Mouse (Mus musculus) embryo, embryonic 11.5 days (tissue): ENCODE data around the gene Selenov.

Experiments
- DNase-seq: peaks from one replicate; pipeline ENCODE4 v3.0.0-alpha.2; 2012; ENCODE audit warnings: low read depth, low spot score

Selenov gene

DNA sequence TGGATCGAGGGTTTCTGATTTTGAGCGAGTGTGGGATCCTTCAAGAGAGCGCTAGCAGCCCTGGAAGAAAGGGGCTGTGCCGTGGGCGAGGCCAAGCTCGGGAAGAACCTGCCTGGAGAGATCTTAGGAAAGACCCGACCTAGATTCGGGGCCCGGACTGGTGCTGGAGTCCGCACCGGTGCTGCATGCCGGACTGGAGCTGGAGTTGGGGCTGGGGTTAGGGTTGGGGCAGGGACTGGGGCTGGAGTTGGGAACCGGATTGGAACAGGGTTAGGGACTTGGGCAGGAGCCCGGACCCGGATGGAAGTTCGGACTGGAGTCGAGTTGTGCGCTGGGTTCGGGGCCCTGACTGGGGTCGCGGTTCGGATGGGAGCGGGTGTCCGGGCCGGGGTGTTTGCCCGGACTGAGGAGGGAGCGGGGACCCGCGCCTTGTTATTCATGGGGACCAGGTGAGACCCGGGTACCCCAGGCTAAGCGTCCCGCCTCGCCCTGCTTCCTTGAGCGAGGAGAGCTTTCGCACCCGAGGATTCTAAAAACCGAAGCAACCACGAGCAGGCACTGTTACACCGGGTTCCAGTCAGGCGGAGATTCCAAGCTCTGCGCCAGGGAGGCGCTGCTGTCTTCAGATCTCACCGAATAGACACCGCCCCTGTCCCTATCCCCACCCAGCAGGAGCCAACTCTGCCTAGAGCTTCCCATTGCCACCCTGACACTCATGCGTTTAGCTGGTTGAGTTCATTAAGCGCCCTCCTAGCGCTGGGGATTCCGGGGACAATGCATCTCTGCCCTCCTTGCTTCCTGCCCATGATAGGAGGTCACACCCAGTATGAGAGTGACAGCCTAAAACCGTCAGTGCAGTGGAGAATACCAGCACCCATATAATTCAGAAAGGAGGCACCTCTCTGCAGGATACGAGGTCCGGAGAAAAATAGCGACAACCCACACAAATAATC is at the start of gene Selenov:
Selenov (minus strand) TSS at position 549 of the 953 bp plus-strand sequence.
- no peak for DNase-seq

DNA sequence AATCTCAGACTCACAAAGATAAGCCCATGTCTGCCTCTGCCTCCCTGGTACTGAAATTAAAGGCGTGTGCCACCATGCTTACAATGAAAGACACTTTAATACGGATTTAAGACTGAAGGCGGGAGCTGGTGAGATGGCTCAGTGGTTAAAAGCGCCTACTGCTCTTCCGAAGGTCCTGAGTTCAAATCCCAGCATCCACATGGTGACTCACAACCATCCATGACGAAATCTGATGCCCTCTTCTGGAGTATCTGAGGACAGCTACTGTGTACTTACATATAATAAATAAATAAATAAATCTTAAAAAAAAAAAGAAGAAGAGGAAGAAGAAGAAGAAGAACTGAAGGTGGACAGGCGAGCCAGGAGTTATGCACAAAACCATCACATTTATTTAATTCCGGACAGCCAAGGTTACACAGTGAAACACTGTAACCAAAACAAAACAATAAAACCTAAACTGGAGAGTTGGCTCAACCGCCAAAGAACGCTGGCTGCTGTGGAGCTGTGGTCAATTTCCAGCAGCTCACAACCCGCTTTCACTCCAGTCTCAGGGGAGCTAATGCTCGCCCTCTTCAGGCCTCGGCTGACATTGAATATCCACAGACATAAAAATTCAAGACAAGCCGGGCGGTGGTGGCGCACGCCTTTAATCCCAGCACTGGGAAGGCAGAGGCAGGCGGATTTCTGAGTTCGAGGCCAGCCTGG is 48.4 kb upstream of the Selenov start:
- DNase-seq, result no peak

DNA sequence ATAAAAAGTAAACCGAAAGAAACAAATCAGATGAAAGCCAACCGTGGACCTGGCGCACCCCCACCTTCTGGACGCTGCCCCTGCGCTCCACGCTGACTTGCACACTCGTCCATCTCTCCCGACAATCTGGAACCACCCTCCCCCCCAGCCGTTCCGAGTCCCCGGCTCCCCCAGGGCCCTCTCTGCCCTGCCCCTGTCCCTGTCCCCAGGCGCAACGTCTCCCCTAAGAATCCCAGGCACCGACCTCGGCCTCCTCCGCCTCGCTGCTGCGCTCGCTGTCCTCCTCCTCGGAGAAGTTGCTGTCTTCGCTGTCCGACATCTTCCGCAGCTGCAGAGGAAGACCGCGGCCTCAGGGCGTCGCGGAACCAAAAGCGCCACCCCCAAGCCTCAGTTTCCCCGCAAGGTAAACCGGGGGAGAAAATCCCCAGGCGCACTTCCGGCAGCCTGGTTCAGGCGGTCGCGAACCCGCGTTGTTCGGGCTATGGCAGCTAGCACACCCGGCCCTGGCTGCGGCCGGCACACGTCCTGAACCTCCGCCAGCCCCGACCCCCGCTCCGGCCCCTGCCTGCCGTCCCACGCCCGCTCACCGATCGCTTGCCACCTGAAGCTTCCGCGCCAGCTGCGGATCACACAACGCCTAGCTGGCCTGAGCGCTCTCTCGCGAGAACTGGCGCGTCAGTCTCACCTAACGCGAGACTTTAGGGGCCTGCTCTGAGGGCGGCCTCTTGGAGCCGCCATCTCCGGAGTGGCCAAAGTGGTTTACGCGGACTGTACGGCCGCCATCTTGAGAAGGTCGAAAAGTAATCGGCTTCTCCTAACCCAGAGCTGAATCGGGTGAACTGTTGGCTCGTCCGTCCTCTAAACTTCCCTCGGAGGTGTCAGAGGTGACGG is 47.4 kb upstream of the Selenov start, which contains the start of gene Supt5:
Supt5 (minus strand) TSS at position 639 of the 891 bp plus-strand sequence.
- peak; percentile 99 for DNase-seq

DNA sequence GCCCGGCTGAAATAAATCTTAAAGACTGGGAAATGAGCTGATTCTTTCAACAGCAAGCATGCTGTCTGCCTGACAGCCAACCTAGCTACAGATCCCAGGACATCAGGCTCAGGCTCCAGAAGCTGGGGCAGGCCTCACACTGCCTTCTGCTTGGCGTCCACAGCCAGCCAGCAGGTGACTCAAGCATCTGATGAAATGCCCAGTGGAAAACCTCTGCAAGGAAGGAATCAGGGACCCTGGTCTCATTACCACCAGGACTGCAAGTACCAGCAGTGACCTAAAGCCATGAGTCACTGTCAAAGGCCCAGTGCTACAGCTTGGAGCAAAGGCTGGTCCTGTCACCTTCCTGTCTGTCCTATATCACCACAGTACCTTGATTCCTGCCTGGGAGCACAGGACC is 44.5 kb upstream of the Selenov start:
- no peak for DNase-seq

DNA sequence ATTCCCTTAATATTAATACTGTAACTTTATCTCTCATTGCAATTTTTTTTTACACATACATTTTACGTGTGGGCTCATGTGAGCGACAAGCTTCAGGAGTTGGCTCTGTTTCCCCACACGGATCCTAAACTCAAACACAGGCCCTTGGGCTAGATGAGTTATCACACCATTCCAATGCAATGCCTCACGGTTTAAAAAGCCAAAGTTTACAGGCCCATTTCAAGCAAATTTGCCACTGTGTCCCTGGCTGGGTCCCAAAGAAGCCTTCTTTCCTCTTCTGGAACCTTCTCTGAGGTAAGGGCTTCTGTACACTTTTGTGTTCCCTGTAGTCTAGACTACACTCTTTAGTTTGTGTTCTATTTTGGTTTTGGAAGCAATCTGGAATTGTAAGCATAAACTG is 43.5 kb upstream of the Selenov start:
- DNase-seq, result no peak

DNA sequence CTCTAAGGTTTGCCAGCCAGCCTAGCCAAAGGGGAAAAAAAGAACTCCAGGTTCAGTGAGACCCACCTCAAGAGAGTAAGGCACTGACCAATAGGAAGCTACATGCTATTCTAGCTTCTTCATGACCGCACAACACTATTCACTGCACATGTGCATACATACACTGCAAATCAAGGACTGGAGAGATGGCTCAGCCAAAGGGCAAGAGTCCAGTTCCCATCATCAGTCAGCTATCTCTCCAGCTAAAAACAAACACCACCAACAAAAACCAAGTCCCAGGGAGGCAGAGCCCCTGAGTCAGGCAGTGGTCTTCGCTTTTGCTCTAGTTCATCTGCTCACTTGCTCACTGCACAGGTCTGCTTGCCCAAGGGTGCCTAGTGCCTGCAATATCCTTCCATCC is 37.3 kb upstream of the Selenov start:
- DNase-seq, result no peak

DNA sequence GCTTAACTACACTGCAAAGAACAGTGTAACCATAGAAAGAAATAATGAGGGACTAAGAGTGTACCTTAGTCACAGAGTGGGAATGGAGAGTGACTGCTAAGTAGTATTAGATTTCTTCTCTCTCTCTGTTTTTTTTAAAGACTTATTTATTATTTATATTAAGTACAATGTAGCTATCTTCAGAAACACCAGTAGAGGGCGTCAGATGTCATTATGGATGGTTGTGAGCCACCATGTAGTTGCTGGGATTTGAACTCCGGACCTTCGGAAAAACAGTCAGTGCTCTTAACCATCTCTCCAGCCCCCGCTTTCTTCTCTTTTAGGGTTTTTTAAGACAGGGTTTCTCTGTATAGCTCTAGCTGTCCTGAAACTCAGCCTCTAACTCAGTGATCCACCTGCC is 35.5 kb upstream of the Selenov start:
- no peak for DNase-seq

DNA sequence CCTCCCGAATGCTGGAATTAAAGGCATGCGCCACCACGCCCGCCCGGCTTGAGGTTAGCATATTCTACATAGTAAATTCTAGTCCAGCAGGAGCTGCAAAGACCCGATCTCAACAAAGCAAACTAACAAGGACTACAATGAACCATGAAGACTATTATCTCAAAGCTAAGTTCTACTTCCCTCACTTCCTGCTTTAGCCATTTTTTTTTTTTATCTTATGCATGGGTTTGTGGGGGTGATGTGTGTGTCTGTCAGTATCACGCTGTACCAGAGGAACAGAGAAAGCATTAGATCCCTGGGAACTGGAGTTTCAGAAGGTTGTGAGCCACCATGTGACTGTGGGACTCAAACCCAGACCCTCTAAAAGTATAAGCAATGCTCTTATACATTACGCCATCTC is 34.3 kb upstream of the Selenov start:
- no peak for DNase-seq

DNA sequence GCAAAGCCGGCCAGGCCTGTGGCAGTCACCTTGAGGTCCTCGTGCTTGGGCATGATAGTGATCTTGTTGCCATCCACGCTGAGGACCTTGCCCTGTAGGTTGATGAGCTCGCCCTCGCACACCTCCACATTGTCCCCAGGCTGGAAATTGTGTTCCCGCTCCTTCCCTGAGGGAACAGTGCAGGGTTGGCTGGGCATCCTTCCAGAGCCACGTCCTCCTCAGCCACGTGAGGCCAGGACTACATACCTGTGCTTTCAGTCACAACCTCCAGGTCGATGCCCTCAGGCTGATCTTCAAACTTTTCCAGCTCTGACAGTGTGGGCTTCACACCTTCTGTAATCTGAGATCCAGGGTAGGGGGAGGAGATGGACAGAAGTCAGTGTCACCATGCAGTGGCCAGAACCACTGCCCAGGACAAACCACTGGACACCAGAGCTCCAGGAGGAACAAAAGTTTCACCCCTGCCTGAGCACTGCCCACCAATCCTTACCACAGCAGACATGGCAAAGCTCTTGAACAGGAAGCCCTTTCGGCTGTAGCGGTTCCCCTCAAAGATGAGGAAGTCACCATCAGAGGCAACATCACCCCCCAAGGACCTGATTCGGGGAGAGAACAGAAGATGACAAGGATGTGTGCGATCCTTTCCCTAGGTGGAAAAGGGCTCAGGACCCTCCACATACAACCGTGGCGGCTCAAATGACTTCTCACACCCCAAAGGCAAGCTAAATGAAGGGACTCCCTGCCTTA is 31.2 kb upstream of the Selenov start:
- DNase-seq, result no peak

DNA sequence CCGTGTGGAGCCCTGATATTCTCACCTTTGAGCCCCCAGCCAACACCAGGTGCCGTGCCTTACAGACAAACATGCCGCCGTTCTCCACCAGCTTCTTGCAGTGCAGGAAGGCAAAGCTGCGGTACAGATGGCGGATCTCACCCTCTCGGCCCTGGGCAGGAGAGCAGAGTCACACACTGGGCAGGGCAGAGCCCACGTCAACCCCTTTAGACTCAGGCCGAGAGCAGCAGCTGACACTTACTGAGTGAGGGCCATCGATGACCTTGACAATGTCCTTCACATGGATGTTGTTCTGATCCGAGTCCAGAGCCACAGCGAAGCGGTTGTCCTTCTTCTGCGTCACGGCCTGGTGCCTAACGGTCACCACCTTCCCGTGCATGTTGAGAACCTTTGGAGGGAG is 27.7 kb upstream of the Selenov start:
- no peak for DNase-seq

DNA sequence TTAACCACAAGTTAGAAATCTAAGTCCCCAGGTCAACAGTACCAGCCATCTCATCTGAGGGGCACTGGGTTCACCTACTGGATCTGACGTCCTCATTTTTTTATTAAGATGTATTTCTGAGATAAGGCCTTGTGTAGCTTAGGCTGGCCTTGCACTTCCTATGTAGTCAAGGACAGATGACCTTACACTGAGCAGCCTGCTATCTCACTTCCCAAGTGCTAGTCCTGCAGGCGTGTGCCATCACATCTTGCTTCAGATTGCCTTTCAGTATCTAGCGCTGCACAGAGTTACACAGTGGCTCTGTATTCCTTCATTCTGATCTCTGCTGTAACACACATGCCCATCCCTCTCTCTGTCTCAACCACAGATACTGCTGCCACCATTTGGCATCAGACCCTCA is 27.1 kb upstream of the Selenov start:
- DNase-seq, result no peak

DNA sequence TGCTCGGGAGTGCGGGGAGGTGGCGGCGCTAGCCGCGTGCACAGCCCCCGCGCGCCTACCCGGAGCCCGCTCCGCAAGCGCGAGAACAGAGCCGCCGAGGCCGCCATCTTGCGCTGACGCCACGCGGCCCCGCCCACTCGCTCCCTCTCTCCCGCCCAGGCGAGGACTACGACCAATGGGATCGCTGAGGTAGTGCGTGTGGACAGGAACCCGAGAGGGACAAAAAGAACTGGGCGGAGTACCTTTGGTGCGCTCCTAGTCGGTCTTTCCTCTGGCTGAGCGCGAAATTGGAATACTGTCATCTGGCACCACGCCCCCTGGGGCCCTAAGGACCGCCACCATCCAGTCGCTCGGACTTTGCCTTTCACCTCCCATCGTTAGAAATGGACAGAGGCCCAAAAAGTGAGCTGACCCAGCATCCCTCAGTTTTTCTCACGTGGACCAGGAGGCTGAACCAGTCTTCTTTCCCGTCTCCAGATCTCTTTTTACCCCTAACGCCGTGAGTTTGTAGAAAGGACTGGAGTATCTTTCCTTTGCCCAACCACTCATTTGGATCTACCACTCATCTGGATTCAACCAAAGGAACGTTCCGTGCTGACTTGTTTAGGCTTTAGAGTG is 21.0 kb upstream of the Selenov start, which contains the start of gene Timm50:
Timm50 (minus strand) TSS at position 147 of the 618 bp plus-strand sequence.
- peak; percentile 94 for DNase-seq

DNA sequence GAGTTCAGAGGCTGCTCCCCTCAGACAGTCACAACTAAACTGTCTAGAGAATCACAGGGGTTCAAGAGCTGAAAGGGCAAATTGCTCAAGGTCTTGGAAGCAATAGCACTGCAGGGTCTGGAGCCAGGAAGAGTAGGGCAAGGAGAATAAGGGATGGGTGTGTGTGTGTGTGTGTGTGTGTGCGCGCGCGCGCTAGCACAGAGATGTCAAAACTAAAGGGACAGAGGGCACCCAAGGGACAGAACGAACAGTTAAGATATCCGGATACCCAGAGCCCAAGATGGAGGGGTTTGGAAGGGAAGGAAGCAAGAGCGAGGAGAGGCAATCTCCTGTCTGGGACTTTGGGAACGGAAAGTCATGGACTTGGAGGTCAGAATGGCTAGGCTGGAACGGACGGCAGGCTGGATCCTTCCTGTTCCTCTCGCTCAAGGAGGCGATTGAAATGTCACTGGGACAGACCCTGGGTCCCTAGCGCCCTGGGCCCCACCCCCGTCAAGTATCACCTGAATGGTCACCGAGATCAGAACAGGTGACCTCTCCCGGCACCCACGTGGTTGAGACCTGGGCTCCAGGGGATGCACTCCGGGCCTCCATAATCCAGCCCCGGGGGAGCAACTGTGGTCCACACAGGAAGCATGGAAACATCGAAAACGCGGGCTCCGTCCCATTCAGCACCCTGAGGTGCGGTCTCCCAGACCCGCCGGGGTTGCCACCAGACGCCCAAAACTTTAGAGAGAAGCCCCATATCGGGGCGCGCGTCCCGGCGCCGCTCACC is 20.4 kb upstream of the Selenov start:
- no peak for DNase-seq

DNA sequence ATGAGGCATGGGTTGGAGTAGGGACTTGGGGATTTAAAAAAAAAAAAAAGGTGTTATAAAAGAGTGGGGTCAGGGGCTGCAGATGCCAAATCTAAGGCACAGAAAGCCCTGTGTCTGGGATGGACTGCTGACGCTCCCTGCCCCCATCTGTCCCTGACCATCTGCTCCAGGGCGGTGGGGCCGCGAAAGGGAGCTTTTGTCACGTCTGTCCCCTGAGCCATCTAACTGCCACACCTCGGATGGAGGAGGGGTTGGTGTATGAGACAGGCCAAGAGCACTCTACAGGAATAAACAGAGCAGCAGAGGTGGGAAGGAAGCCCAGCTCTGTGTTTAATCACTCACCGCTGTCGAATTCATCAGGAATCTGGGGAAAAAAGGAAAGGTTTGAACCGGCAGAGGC is 18.8 kb upstream of the Selenov start:
- DNase-seq, result no peak

DNA sequence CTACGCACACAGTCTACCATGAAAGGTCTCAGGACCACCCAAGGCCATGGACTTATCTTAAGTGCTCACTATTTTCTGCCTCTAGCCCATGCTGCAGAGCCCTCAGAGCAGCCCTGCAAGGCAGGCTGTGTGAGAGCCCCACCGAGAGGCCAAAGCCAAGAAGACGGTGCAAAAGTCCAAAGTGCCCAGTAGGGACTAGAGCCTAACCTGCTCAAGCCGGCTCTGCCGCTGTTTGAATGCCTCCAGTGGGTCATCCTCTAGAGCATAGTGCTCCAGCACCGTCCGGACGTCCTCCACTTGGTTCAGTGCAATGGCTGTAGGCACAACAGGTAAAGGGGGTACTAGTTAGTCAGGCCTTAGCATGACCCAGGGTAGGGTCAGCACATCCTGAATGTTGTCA is 15.2 kb upstream of the Selenov start:
- DNase-seq, result no peak

DNA sequence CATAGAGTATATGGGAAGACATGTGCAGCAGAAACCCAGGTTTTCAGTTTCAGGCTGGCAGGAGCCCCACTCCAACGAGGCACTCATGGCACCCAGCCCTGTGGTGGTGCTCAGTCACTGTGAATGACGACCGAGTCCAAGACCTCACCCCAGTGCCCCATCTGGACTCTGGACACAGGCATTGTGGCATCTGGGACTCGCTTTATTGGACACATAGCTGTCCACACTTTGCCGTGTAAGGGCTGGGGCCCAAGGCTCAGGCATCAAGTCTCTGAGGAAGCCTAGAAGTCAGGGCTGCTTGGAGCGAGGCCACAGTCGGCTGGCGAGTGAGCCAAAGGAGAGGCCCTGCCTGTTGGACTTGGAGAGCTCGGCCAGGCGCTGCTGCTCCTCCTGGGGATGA is 14.7 kb upstream of the Selenov start:
- DNase-seq, result no peak

DNA sequence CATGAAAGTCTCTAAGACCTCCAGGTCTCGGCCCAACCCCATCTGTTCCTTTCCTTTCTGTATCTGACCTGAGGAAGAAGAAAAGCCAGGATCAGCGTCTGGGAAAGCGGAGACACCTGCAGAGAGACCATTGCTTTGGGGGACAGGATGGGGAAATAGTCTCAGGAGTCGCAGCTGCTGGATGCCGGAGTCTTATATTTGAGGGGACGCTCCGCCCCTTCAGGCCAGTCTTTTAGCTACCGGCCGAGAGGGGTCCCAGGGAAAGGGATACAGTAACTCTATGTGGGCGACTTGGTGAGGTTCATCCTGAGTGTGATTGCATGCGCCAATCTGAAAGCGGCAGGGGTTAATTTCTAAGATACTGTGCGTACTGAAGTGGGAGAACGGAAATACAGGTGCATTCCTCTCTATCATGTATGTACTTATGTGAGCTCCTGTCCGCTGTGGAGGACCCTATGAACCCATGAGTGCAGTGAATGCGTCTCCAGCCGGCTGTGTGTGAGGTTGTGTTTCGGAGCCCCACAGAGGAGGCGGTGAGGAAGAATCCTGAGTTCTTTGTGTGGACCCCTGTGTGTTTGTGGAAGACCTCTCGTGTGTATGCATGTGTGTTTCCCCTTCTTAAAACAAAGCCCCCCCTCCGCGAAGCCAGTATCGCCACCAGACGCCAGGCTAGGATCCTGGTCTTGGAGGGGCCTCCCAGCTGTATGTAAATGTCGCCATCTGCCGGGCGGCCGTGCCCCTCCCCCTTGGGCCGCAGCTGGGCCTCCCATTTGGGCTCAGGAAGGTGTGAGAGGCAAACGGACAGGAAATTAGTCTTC is 10.8 kb upstream of the Selenov start, which contains the start of gene Dll3:
Dll3 (minus strand) TSS at position 623 of the 818 bp plus-strand sequence.
- DNase-seq, result no peak

DNA sequence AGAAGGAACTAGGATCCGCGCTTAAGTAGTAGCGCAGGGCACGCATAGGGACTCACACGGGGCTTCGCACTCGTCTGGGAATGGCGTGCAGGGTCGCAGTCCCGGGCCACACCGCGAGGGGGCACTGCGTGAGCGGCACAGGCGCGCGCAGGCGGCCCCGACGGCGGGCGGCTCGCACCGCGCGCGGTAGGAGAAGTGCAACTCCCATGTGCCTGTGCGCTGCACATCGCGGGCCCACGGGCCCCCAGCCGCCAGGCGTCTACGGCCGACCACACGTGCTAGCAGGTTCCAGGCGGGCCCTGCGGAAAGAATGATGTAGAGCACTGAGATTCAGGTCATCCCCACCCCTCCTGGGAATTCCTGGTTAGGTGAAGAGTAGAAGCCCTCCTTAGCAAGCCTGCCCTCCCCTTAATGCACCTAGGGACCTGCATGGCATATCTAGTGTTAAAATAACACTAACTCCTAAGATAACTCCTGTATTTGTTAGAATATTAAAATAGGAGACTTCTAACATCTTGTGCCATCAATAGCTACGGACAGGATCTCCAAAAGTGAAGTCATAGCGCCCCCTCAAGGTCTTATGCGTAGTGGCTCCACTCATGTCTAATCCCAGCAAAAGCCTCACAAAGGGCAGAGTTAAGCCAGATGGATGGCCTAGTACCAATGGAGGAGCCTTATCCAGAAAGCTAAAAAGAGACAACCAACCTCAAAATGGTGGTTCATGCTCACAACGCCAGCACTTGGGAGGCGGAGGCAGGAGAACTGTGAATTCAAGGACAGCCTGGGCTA is 8.0 kb upstream of the Selenov start:
- DNase-seq, result peak; percentile 55
